In genomic region chr3:148986894-148987590, GRCm38 (mm10) we compare ENCODE assay signal across 9 mouse cellular contexts. TPM values are rescaled to one million over a fixed set of nuclear protein-coding genes. Genes with fewer than 3 reads are reported as not detected.
DNase-seq lines count a peak whose midpoint lies in the region; ATAC-seq and TF ChIP-seq lines count a peak whose summit lies in the region.
"Had no signal": no experiment of that assay in that cellular context is flagged by ENCODE, and none has a peak within 500 bp of the region (broad histone marks: within the 10 kb centered on the region; RNA-seq: fewer than 3 reads in every experiment).

No protein-coding gene starts in this region.

- no peak for ATAC-seq in embryonic facial prominence, embryonic 13.5 days (ENCODE audit: insufficient number of reproducible peaks, insufficient read depth, low FRiP score, low TSS enrichment, low read depth)
- ATAC-seq in intestine, embryonic 15.5 days = peak; percentile 9; the same call in 1 of the 2 replicates
- no peak for ATAC-seq in lung, postnatal 0 days
- no peak for ATAC-seq in stomach, embryonic 14.5 days (ENCODE audit: insufficient number of reproducible peaks, insufficient read depth, low FRiP score, low read depth)
- ATAC-seq in CD4-positive, CD25-positive, alpha-beta regulatory T cell, adult 4 months = no peak

- H3K9ac ChIP-seq in embryonic facial prominence, embryonic 13.5 days = peak overlapping the region; percentile 100
- peak overlapping the region; percentile 83 for H3K9ac ChIP-seq in intestine, embryonic 15.5 days
- H3K9ac ChIP-seq in lung, postnatal 0 days (replicated peaks; ENCODE audit: low read depth) = peak overlapping the region; percentile 82
- peak overlapping the region; percentile 93 for H3K9ac ChIP-seq in stomach, embryonic 14.5 days (replicated peaks; ENCODE audit: low read depth, low read length)

- H3K4me2 ChIP-seq in embryonic facial prominence, embryonic 13.5 days = peak overlapping the region; percentile 75
- H3K4me2 ChIP-seq in intestine, embryonic 15.5 days (replicated peaks) = peak overlapping the region; percentile 77
- peak overlapping the region; percentile 87 for H3K4me2 ChIP-seq in lung, postnatal 0 days (replicated peaks; ENCODE audit: low read depth, low read length)
- peak overlapping the region; percentile 61 for H3K4me2 ChIP-seq in stomach, embryonic 14.5 days (replicated peaks; ENCODE audit: low read depth, low read length)

- under 1% methylated on average over 27 of the region's 27 CpGs for WGBS in embryonic facial prominence, embryonic 13.5 days
- WGBS in intestine, embryonic 15.5 days = under 1% methylated on average over 27 of the region's 27 CpGs
- 2% methylated on average over 26 of the region's 27 CpGs for WGBS in lung, postnatal 0 days
- 1% methylated on average over 27 of the region's 27 CpGs for WGBS in stomach, embryonic 14.5 days

- no peaks in the 10 kb centered on the region for H3K9me3 ChIP-seq in embryonic facial prominence, embryonic 13.5 days
- no peaks in the 10 kb centered on the region for H3K9me3 ChIP-seq in intestine, embryonic 15.5 days
- no peaks in the 10 kb centered on the region for H3K9me3 ChIP-seq in lung, postnatal 0 days (ENCODE audit: low read length)
- no peaks in the 10 kb centered on the region for H3K9me3 ChIP-seq in stomach, embryonic 14.5 days (ENCODE audit: control insufficient read depth, low read depth, low read length)

- peak overlapping the region; percentile 94 for H3K4me3 ChIP-seq in embryonic facial prominence, embryonic 13.5 days
- peak overlapping the region; percentile 79 for H3K4me3 ChIP-seq in intestine, embryonic 15.5 days (replicated peaks)
- H3K4me3 ChIP-seq in lung, postnatal 0 days (ENCODE audit: low read depth, low read length) = peak overlapping the region; percentile 91
- peak overlapping the region; percentile 93 for H3K4me3 ChIP-seq in stomach, embryonic 14.5 days (ENCODE audit: low read depth, low read length)

- H3K4me1 ChIP-seq in embryonic facial prominence, embryonic 13.5 days = peaks cover 37% of the 10 kb centered on the region
- H3K4me1 ChIP-seq in intestine, embryonic 15.5 days (replicated peaks) = peaks cover 11% of the 10 kb centered on the region
- H3K4me1 ChIP-seq in lung, postnatal 0 days (ENCODE audit: insufficient read depth, low read depth, low read length) = no peaks in the 10 kb centered on the region; the same call in 1 of the 2 replicates
- peaks cover 24% of the 10 kb centered on the region for H3K4me1 ChIP-seq in stomach, embryonic 14.5 days (ENCODE audit: control insufficient read depth, insufficient read depth, low read length)

- peak; percentile 90 for DNase-seq in heart, adult 11 months
- no peak for DNase-seq in heart, postnatal 25 days (ENCODE audit: low spot score)
- peak; percentile 91 for DNase-seq in ES-CJ7 (ENCODE audit: low read depth, low spot score)
- DNase-seq in lung, postnatal 0 days (ENCODE audit: low spot score) = peak; percentile 44

- H3K27ac ChIP-seq in embryonic facial prominence, embryonic 13.5 days = peak overlapping the region; percentile 100
- peak overlapping the region; percentile 100 for H3K27ac ChIP-seq in intestine, embryonic 15.5 days
- H3K27ac ChIP-seq in lung, postnatal 0 days (ENCODE audit: low read length) = peak overlapping the region; percentile 95; the same call in 1 of the 2 replicates
- peak overlapping the region; percentile 98 for H3K27ac ChIP-seq in stomach, embryonic 14.5 days (ENCODE audit: low read length)

- intact Hi-C loops in heart, postnatal 25 days (cut with DNase I) = loop anchor here (2.0 to 10.0 kb wide), 4 partner anchors 78 to 302 kb away; no protein-coding TSS in a partner anchor

- TF ChIP-seq EP300 in lung, postnatal 0 days (IDR thresholded peaks at IDR 0.05) = no peak

- no peaks in the 10 kb centered on the region for H3K36me3 ChIP-seq in embryonic facial prominence, embryonic 13.5 days
- H3K36me3 ChIP-seq in intestine, embryonic 15.5 days = no peaks in the 10 kb centered on the region
- H3K36me3 ChIP-seq in lung, postnatal 0 days (ENCODE audit: insufficient read depth, low read length) = no peaks in the 10 kb centered on the region
- H3K36me3 ChIP-seq in stomach, embryonic 14.5 days (ENCODE audit: control insufficient read depth, insufficient read depth, low read length) = no peaks in the 10 kb centered on the region

- no peak for TF ChIP-seq CTCF in lung, postnatal 0 days (IDR thresholded peaks at IDR 0.05)

- H3K27me3 ChIP-seq in embryonic facial prominence, embryonic 13.5 days = no peaks in the 10 kb centered on the region
- H3K27me3 ChIP-seq in intestine, embryonic 15.5 days (replicated peaks) = no peaks in the 10 kb centered on the region
- H3K27me3 ChIP-seq in lung, postnatal 0 days (replicated peaks; ENCODE audit: insufficient read depth, low read length) = no peaks in the 10 kb centered on the region
- H3K27me3 ChIP-seq in stomach, embryonic 14.5 days (ENCODE audit: control insufficient read depth, insufficient read depth, low read length) = no peaks in the 10 kb centered on the region

RNA-seq across cellular contexts. Expression of gene Adgrl2, which starts 3.3 kb away (rescaled TPM):
- 10 to 100 TPM; 57.2 to 57.6 TPM for total RNA-seq in heart, postnatal 25 days (2021)
- polyA plus RNA-seq in embryonic facial prominence, embryonic 13.5 days (2015; fragmentation: Nextera tagmentation; extraction: Ambion mirVana) = 123 and 128 TPM in 2 replicates
- polyA plus RNA-seq in intestine, embryonic 15.5 days (2015; fragmentation: Nextera tagmentation; extraction: Ambion mirVana) = 38.6 and 38.9 TPM in 2 replicates
- polyA plus RNA-seq in lung, postnatal 0 days (2015; fragmentation: Nextera tagmentation; extraction: Ambion mirVana) = 46.3 and 56.4 TPM in 2 replicates
- polyA plus RNA-seq in stomach, embryonic 14.5 days (2014; fragmentation: Nextera tagmentation; extraction: Ambion mirVana) = 71.7 and 78.9 TPM in 2 replicates
- polyA plus RNA-seq in CD4-positive, CD25-positive, alpha-beta regulatory T cell, adult 4 months (2017; shearing (Covaris generic)) = not detected
- total RNA-seq: MEL had no signal

Comparison
In these comparisons a context has a peak if more than half of its experiments do, and no peak if none do; other contexts are left out.
1. RNA of gene Adgrl2, which starts 3.3 kb away (polyA plus RNA-seq): 123 to 128 TPM in embryonic facial prominence, embryonic 13.5 days, 71.7 to 78.9 TPM in stomach, embryonic 14.5 days, 46.3 to 56.4 TPM in lung, postnatal 0 days and 38.6 to 38.9 TPM in intestine, embryonic 15.5 days; not detected in CD4-positive, CD25-positive, alpha-beta regulatory T cell, adult 4 months; every median in the first group is over 10 times any median in the second.
2. Peak in every context shown above with its lines, with median percentiles within 50 percentile points of each other: H3K27ac ChIP-seq, H3K4me2 ChIP-seq, H3K4me3 ChIP-seq and H3K9ac ChIP-seq.